Mouse (Mus musculus): ENCODE results near the gene Srp54c. TPM values are rescaled to one million over a fixed set of nuclear protein-coding genes. Genes with fewer than 3 reads are reported as not detected.
"Not testable (repeated sequence)": the region's sequence is repeated elsewhere in the genome, so short reads cannot be mapped to it uniquely, and the experiment has no call there.

The Srp54c gene
- total RNA-seq (2021), result 10 to 100 TPM; 35.2 to 41.0 TPM
- long read RNA-seq, transcript Srp54c-202 (16 exons, 3,642 nt), result major isoform, 34 of 40 reads
- long read RNA-seq, partial matches to known transcripts, result 0 of 40 reads
- long read RNA-seq, other reads (novel, unspliced or antisense), result 6 of 40 reads

GRCm38 (mm10) chr12:55229626-55230519, at the start of gene Srp54c:
Gene Srp54c, plus strand, starts transcription at chr12:55230168.
- DNase-seq (ENCODE audit: low spot score in 2 of 2), result not testable (repeated sequence)

- not testable (repeated sequence) for DNase-seq (ENCODE audit: low spot score in 2 of 2)
Observed at GRCm38 (mm10) chr12:55187686-55188085, 42.3 kb upstream of the Srp54c start.

GRCm38 (mm10) chr12:55189127-55189526, 40.8 kb upstream of the Srp54c start:
- not testable (repeated sequence) for DNase-seq (ENCODE audit: low spot score in 2 of 2)

GRCm38 (mm10) chr12:55199306-55199705, 30.7 kb upstream of the Srp54c start, which contains the start of gene 1700047I17Rik2:
Gene 1700047I17Rik2, plus strand, starts transcription at chr12:55199592.
- DNase-seq (ENCODE audit: low spot score in 2 of 2), result not testable (repeated sequence)

- DNase-seq (ENCODE audit: low spot score in 2 of 2), result not testable (repeated sequence)
Observed at GRCm38 (mm10) chr12:55199799-55200198, 30.2 kb upstream of the Srp54c start.

- DNase-seq (ENCODE audit: low spot score in 2 of 2), result not testable (repeated sequence)
Observed at GRCm38 (mm10) chr12:55212944-55213343, 17.0 kb upstream of the Srp54c start.

- DNase-seq (ENCODE audit: low spot score in 2 of 2), result not testable (repeated sequence)
Observed at GRCm38 (mm10) chr12:55230520-55230861, 523 bp downstream of the Srp54c start.

- DNase-seq (ENCODE audit: low spot score in 2 of 2), result not testable (repeated sequence)
Observed at GRCm38 (mm10) chr12:55242243-55242642, 12.3 kb downstream of the Srp54c start.

- not testable (repeated sequence) for DNase-seq (ENCODE audit: low spot score in 2 of 2)
Observed at GRCm38 (mm10) chr12:55261950-55262349, 32.0 kb downstream of the Srp54c start.

- not testable (repeated sequence) for DNase-seq (ENCODE audit: low spot score in 2 of 2)
Observed at GRCm38 (mm10) chr12:55263385-55263784, 33.4 kb downstream of the Srp54c start.

- no peak for DNase-seq (ENCODE audit: low spot score in 2 of 2)
Observed at GRCm38 (mm10) chr12:55272243-55272642, 42.3 kb downstream of the Srp54c start.

GRCm38 (mm10) chr12:55277583-55277982, 47.6 kb downstream of the Srp54c start:
- not testable (repeated sequence) for DNase-seq (ENCODE audit: low spot score in 2 of 2)

GRCm38 (mm10) chr12:55298112-55298511, 68.1 kb downstream of the Srp54c start:
- no peak for DNase-seq (ENCODE audit: low spot score in 2 of 2)

- DNase-seq (ENCODE audit: low spot score in 2 of 2), result no peak
Observed at GRCm38 (mm10) chr12:55299336-55299735, 69.4 kb downstream of the Srp54c start, which contains the start of gene 1110008L16Rik. Gene 1110008L16Rik, plus strand, starts transcription at chr12:55299577.

GRCm38 (mm10) chr12:55300820-55301351, 70.9 kb downstream of the Srp54c start:
- DNase-seq (ENCODE audit: low spot score in 2 of 2), result no peak

GRCm38 (mm10) chr12:55301472-55302300, 71.7 kb downstream of the Srp54c start:
- DNase-seq (ENCODE audit: low spot score in 2 of 2), result peak in 1 of 2 experiments; percentile 20

- peak; percentile 88 to 91 for DNase-seq (ENCODE audit: low spot score in 2 of 2)
Observed at GRCm38 (mm10) chr12:55302485-55303441, 72.8 kb downstream of the Srp54c start, which contains the start of gene Ppp2r3c. Gene Ppp2r3c, minus strand, starts transcription at chr12:55302998.

- no peak for DNase-seq (ENCODE audit: low spot score in 2 of 2)
Observed at GRCm38 (mm10) chr12:55306371-55306770, 76.4 kb downstream of the Srp54c start.

GRCm38 (mm10) chr12:55307566-55307965, 77.6 kb downstream of the Srp54c start:
- no peak for DNase-seq (ENCODE audit: low spot score in 2 of 2)

GRCm38 (mm10) chr12:55308731-55309130, 78.8 kb downstream of the Srp54c start:
- no peak for DNase-seq (ENCODE audit: low spot score in 2 of 2)

Measured in layer of hippocampus, postnatal 10 days (tissue).